35 mouse cellular contexts compared by ENCODE assay signal in genomic region chr9:29748070-29748469, GRCm38 (mm10).
"Had no signal": no experiment of that assay in that cellular context is flagged by ENCODE, and none has a peak within 500 bp of the region (broad histone marks: within the 10 kb centered on the region; RNA-seq: fewer than 3 reads in every experiment).

No protein-coding gene starts in this region.

- H3K4me3 ChIP-seq: heart, adult 2 months; heart, embryonic 10.5 days; heart, embryonic 12.5 days; heart, embryonic 13.5 days; heart, embryonic 15.5 days; hindbrain, embryonic 10.5 days; hindbrain, embryonic 12.5 days; hindbrain, embryonic 13.5 days; hindbrain, embryonic 15.5 days; intestine, embryonic 15.5 days; kidney, embryonic 15.5 days; layer of hippocampus, adult 2 months had no signal

- H3K4me2 ChIP-seq: heart, embryonic 11.5 days; heart, embryonic 12.5 days; heart, embryonic 13.5 days; heart, embryonic 15.5 days; hindbrain, embryonic 12.5 days; hindbrain, embryonic 13.5 days; hindbrain, embryonic 14.5 days; hindbrain, embryonic 15.5 days; intestine, embryonic 15.5 days; kidney, embryonic 15.5 days had no signal

- H3K36me3 ChIP-seq: heart, embryonic 10.5 days; heart, embryonic 12.5 days; heart, embryonic 13.5 days; heart, embryonic 15.5 days; hindbrain, embryonic 10.5 days; hindbrain, embryonic 12.5 days; hindbrain, embryonic 13.5 days; hindbrain, embryonic 15.5 days; intestine, embryonic 15.5 days; kidney, embryonic 15.5 days had no signal

- DNase-seq: heart, adult 2 months; heart, postnatal 10 days; heart, postnatal 14 days; heart, postnatal 36 days; kidney, adult 11 months; kidney, adult 18-20 months; kidney, adult 2 months; kidney, adult 8-10 months; kidney, adult 9 months; kidney, postnatal 10 days; kidney, postnatal 14 days; kidney, postnatal 25 days; kidney, postnatal 36 days; kidney, postnatal 4 days; layer of hippocampus, adult 9-11 months; layer of hippocampus, postnatal 36 days had no signal

- H3K9ac ChIP-seq: heart, embryonic 12.5 days; heart, embryonic 13.5 days; heart, embryonic 15.5 days; hindbrain, embryonic 12.5 days; hindbrain, embryonic 13.5 days; hindbrain, embryonic 14.5 days; hindbrain, embryonic 15.5 days; intestine, embryonic 15.5 days; kidney, embryonic 15.5 days had no signal

- H3K27me3 ChIP-seq: heart, embryonic 12.5 days; heart, embryonic 13.5 days; heart, embryonic 15.5 days; hindbrain, embryonic 12.5 days; hindbrain, embryonic 13.5 days; hindbrain, embryonic 15.5 days; intestine, embryonic 15.5 days; kidney, embryonic 15.5 days had no signal

- H3K27ac ChIP-seq: heart, adult 2 months; heart, embryonic 10.5 days; heart, embryonic 13.5 days; heart, embryonic 15.5 days; hindbrain, embryonic 10.5 days; hindbrain, embryonic 12.5 days; hindbrain, embryonic 13.5 days; hindbrain, embryonic 14.5 days; hindbrain, embryonic 15.5 days; hindbrain, postnatal 0 days; intestine, embryonic 15.5 days; kidney, embryonic 15.5 days; kidney, postnatal 0 days; layer of hippocampus, adult 2 months had no signal

- H3K9me3 ChIP-seq: heart, embryonic 10.5 days; heart, embryonic 13.5 days; heart, embryonic 15.5 days; hindbrain, embryonic 15.5 days; intestine, embryonic 15.5 days; kidney, embryonic 15.5 days had no signal

- ATAC-seq: hindbrain, embryonic 16.5 days; hindbrain, postnatal 0 days; inflammation-experienced regulatory T-cells, adult 6 months; intestine, embryonic 15.5 days; intestine, embryonic 16.5 days; intestine, postnatal 0 days had no signal
